In genomic region chr9:52241577-52241976, GRCm38 (mm10) we compare ENCODE assay signal across 32 mouse cellular contexts.
DNase-seq lines count a peak whose midpoint lies in the region; ATAC-seq and TF ChIP-seq lines count a peak whose summit lies in the region.
"Had no signal": no experiment of that assay in that cellular context is flagged by ENCODE, and none has a peak within 500 bp of the region (broad histone marks: within the 10 kb centered on the region; RNA-seq: fewer than 3 reads in every experiment).

No protein-coding gene starts in this region.

- intact Hi-C loops in gastrocnemius, postnatal 36 days (cut with DNase I): no loop called here

- peaks cover 18% of the 10 kb centered on the region; the same call in 1 of the 2 replicates for H3K4me1 ChIP-seq in hindbrain, embryonic 14.5 days (replicated peaks; ENCODE audit: control insufficient read depth, insufficient read depth, low read length)
- H3K4me1 ChIP-seq in hindbrain, embryonic 16.5 days (ENCODE audit: control insufficient read depth, insufficient read depth, low read depth, low read length): peaks cover 3% of the 10 kb centered on the region; the same call in 1 of the 2 replicates
- H3K4me1 ChIP-seq in midbrain, postnatal 0 days (ENCODE audit: insufficient read depth, low read length): peaks cover 7% of the 10 kb centered on the region
- no peaks in the 10 kb centered on the region for H3K4me1 ChIP-seq in intestine, postnatal 0 days (replicated peaks; ENCODE audit: control insufficient read depth, insufficient read depth, low read length)
- H3K4me1 ChIP-seq: embryonic facial prominence, embryonic 15.5 days; kidney, embryonic 15.5 days; limb, embryonic 15.5 days; liver, embryonic 13.5 days had no signal

- H3K4me3 ChIP-seq in layer of hippocampus, adult 2 months: no peak overlapping the region
- H3K4me3 ChIP-seq in hindbrain, embryonic 14.5 days (replicated peaks; ENCODE audit: low read length): no peak overlapping the region
- H3K4me3 ChIP-seq in hindbrain, embryonic 16.5 days (ENCODE audit: low read length): no peak overlapping the region
- no peak overlapping the region for H3K4me3 ChIP-seq in midbrain, postnatal 0 days (ENCODE audit: low read depth, low read length)
- no peak overlapping the region for H3K4me3 ChIP-seq in intestine, postnatal 0 days (ENCODE audit: low read depth, low read length)
- H3K4me3 ChIP-seq: embryonic facial prominence, embryonic 10.5 days; embryonic facial prominence, embryonic 15.5 days; forebrain, embryonic 13.5 days; heart, embryonic 15.5 days; kidney, embryonic 15.5 days; limb, embryonic 10.5 days; limb, embryonic 15.5 days; liver, embryonic 13.5 days had no signal

- H3K36me3 ChIP-seq in hindbrain, embryonic 14.5 days (replicated peaks; ENCODE audit: control insufficient read depth, insufficient read depth): no peaks in the 10 kb centered on the region
- no peaks in the 10 kb centered on the region for H3K36me3 ChIP-seq in hindbrain, embryonic 16.5 days (ENCODE audit: control insufficient read depth, insufficient read depth, low read length)
- H3K36me3 ChIP-seq in midbrain, postnatal 0 days (ENCODE audit: insufficient read depth, low read length): no peaks in the 10 kb centered on the region
- no peaks in the 10 kb centered on the region for H3K36me3 ChIP-seq in intestine, postnatal 0 days (ENCODE audit: control insufficient read depth, insufficient read depth)
- H3K36me3 ChIP-seq: embryonic facial prominence, embryonic 10.5 days; embryonic facial prominence, embryonic 15.5 days; heart, embryonic 15.5 days; kidney, embryonic 15.5 days; limb, embryonic 10.5 days; limb, embryonic 15.5 days; liver, embryonic 13.5 days had no signal

- no peaks in the 10 kb centered on the region for H3K9me3 ChIP-seq in hindbrain, embryonic 14.5 days (ENCODE audit: control insufficient read depth, low read length)
- no peaks in the 10 kb centered on the region for H3K9me3 ChIP-seq in hindbrain, embryonic 16.5 days (ENCODE audit: control insufficient read depth, low read length)
- H3K9me3 ChIP-seq in midbrain, postnatal 0 days (ENCODE audit: low read length): no peaks in the 10 kb centered on the region
- H3K9me3 ChIP-seq in intestine, postnatal 0 days (ENCODE audit: control insufficient read depth): no peaks in the 10 kb centered on the region
- H3K9me3 ChIP-seq: embryonic facial prominence, embryonic 10.5 days; embryonic facial prominence, embryonic 15.5 days; forebrain, embryonic 13.5 days; heart, embryonic 15.5 days; kidney, embryonic 15.5 days; limb, embryonic 10.5 days; limb, embryonic 15.5 days; liver, embryonic 13.5 days had no signal

- 0 out of 2 replicates have a peak overlapping the region, but pooled peaks have one; percentile 21 for H3K9ac ChIP-seq in hindbrain, embryonic 14.5 days
- no peak overlapping the region for H3K9ac ChIP-seq in hindbrain, embryonic 16.5 days (ENCODE audit: low read depth, low read length)
- H3K9ac ChIP-seq in midbrain, postnatal 0 days (replicated peaks; ENCODE audit: low read length, poor library complexity, severe bottlenecking): no peak overlapping the region
- H3K9ac ChIP-seq in intestine, postnatal 0 days (ENCODE audit: low read depth, low read length): no peak overlapping the region
- H3K9ac ChIP-seq: embryonic facial prominence, embryonic 15.5 days; forebrain, embryonic 13.5 days; heart, embryonic 15.5 days; kidney, embryonic 15.5 days; limb, embryonic 15.5 days; liver, embryonic 13.5 days had no signal

- no peak for DNase-seq in layer of hippocampus, adult 2 months (ENCODE audit: low spot score in 2 of 2)
- no peak for DNase-seq in layer of hippocampus, adult 9-10 months (ENCODE audit: low spot score)
- no peak for DNase-seq in hindbrain, embryonic 14.5 days (ENCODE audit: low spot score)
- peak; percentile 41 for DNase-seq in midbrain, postnatal 0 days (ENCODE audit: low spot score)
- no peak for DNase-seq in gastrocnemius, postnatal 36 days
- DNase-seq: adrenal gland, adult 2 months; adrenal gland, postnatal 36 days; B cell, adult 2 months; cerebellum, adult 2 months; cerebellum, postnatal 25 days; gastrocnemius, postnatal 25 days; heart, postnatal 36 days; kidney, adult 18-20 months; kidney, postnatal 25 days; liver, embryonic 13.5 days; lung, adult 18-20 months; retina, postnatal 1 day; right cerebral cortex, postnatal 14 days; thymus, postnatal 4 days had no signal

- peak; percentile 35; the same call in 1 of the 2 replicates for TF ChIP-seq CTCF in layer of hippocampus, adult 2 months (conservative IDR thresholded peaks at IDR 0.05)
- TF ChIP-seq CTCF in midbrain, postnatal 0 days (IDR thresholded peaks at IDR 0.05): 0 out of 2 replicates have a peak, but pooled peaks have one; percentile 6
- TF ChIP-seq CTCF in intestine, postnatal 0 days (IDR thresholded peaks at IDR 0.05; ENCODE audit: low read depth): no peak

- no peak overlapping the region for H3K27ac ChIP-seq in layer of hippocampus, adult 2 months
- H3K27ac ChIP-seq in hindbrain, embryonic 14.5 days: peak overlapping the region; percentile 75
- peak overlapping the region; percentile 49; the same call in 1 of the 2 replicates for H3K27ac ChIP-seq in hindbrain, embryonic 16.5 days (ENCODE audit: low read depth, low read length)
- H3K27ac ChIP-seq in midbrain, postnatal 0 days (ENCODE audit: low read depth, low read length): no peak overlapping the region
- H3K27ac ChIP-seq in intestine, postnatal 0 days (ENCODE audit: low read depth, low read length): no peak overlapping the region
- H3K27ac ChIP-seq: embryonic facial prominence, embryonic 10.5 days; embryonic facial prominence, embryonic 15.5 days; heart, embryonic 15.5 days; kidney, embryonic 15.5 days; limb, embryonic 10.5 days; limb, embryonic 15.5 days; liver, embryonic 13.5 days; macrophage had no signal

- no peaks in the 10 kb centered on the region for H3K27me3 ChIP-seq in hindbrain, embryonic 14.5 days (ENCODE audit: control insufficient read depth, insufficient read depth, low read length)
- H3K27me3 ChIP-seq in hindbrain, embryonic 16.5 days (replicated peaks; ENCODE audit: control insufficient read depth, insufficient read depth, low read length): no peaks in the 10 kb centered on the region
- no peaks in the 10 kb centered on the region for H3K27me3 ChIP-seq in midbrain, postnatal 0 days (ENCODE audit: insufficient read depth, low read length)
- H3K27me3 ChIP-seq in intestine, postnatal 0 days (replicated peaks; ENCODE audit: control insufficient read depth, insufficient read depth, low read length): no peaks in the 10 kb centered on the region; the same call in 1 of the 2 replicates
- H3K27me3 ChIP-seq: embryonic facial prominence, embryonic 15.5 days; forebrain, embryonic 13.5 days; heart, embryonic 15.5 days; kidney, embryonic 15.5 days; limb, embryonic 15.5 days; liver, embryonic 13.5 days had no signal

- no peak for ATAC-seq in hindbrain, embryonic 14.5 days (ENCODE audit: low FRiP score)
- ATAC-seq in hindbrain, embryonic 16.5 days: no peak
- no peak for ATAC-seq in midbrain, postnatal 0 days (ENCODE audit: low FRiP score)
- no peak for ATAC-seq in intestine, postnatal 0 days
- ATAC-seq: activated CD4-positive, CD25-positive, alpha-beta regulatory T cell, adult 4 months; forebrain, embryonic 13.5 days; inflammation-experienced regulatory T-cells, adult 6 months; lung, postnatal 0 days had no signal

- H3K4me2 ChIP-seq in hindbrain, embryonic 14.5 days (replicated peaks): no peak overlapping the region
- no peak overlapping the region for H3K4me2 ChIP-seq in hindbrain, embryonic 16.5 days (ENCODE audit: low read length)
- peak overlapping the region; percentile 3; the same call in 1 of the 2 replicates for H3K4me2 ChIP-seq in midbrain, postnatal 0 days (ENCODE audit: low read depth, low read length, poor library complexity, severe bottlenecking)
- H3K4me2 ChIP-seq in intestine, postnatal 0 days (replicated peaks; ENCODE audit: low read depth): no peak overlapping the region
- H3K4me2 ChIP-seq: embryonic facial prominence, embryonic 15.5 days; forebrain, embryonic 13.5 days; heart, embryonic 15.5 days; kidney, embryonic 15.5 days; limb, embryonic 15.5 days; liver, embryonic 13.5 days had no signal

- 46% methylated on average over 4 of the region's 4 CpGs for WGBS in hindbrain, embryonic 14.5 days
- WGBS in hindbrain, embryonic 16.5 days: 32% methylated on average over 4 of the region's 4 CpGs
- WGBS in midbrain, postnatal 0 days: 17% methylated on average over 4 of the region's 4 CpGs
- 58% methylated on average over 4 of the region's 4 CpGs for WGBS in intestine, postnatal 0 days

Comparison
In these comparisons a context has a peak if more than half of its experiments do, and no peak if none do; other contexts are left out.
1. H3K27ac ChIP-seq: peak in hindbrain, embryonic 14.5 days (single experiment) and hindbrain, embryonic 16.5 days (single experiment); none in layer of hippocampus, adult 2 months (single experiment), midbrain, postnatal 0 days (single experiment) and intestine, postnatal 0 days (single experiment).